Mouse (Mus musculus): ENCODE data around the gene 1700029I15Rik.

The 1700029I15Rik gene

GRCm38 (mm10) chr2:92381901-92382588, at the start of gene 1700029I15Rik:
Gene 1700029I15Rik, plus strand, starts transcription at chr2:92382538.
- DNase-seq (ENCODE audit: low spot score) = no peak

GRCm38 (mm10) chr2:92342418-92342817, 39.9 kb upstream of the 1700029I15Rik start:
- DNase-seq (ENCODE audit: low spot score) = no peak

GRCm38 (mm10) chr2:92347191-92347590, 35.1 kb upstream of the 1700029I15Rik start:
- no peak for DNase-seq (ENCODE audit: low spot score)

GRCm38 (mm10) chr2:92349589-92350425, 32.5 kb upstream of the 1700029I15Rik start:
- no peak for DNase-seq (ENCODE audit: low spot score)

- no peak for DNase-seq (ENCODE audit: low spot score)
Observed at GRCm38 (mm10) chr2:92350686-92351085, 31.7 kb upstream of the 1700029I15Rik start.

GRCm38 (mm10) chr2:92353402-92353801, 28.9 kb upstream of the 1700029I15Rik start:
- no peak for DNase-seq (ENCODE audit: low spot score)

- no peak for DNase-seq (ENCODE audit: low spot score)
Observed at GRCm38 (mm10) chr2:92354224-92354623, 28.1 kb upstream of the 1700029I15Rik start.

GRCm38 (mm10) chr2:92359301-92359700, 23.0 kb upstream of the 1700029I15Rik start:
- DNase-seq (ENCODE audit: low spot score) = no peak

- DNase-seq (ENCODE audit: low spot score) = no peak
Observed at GRCm38 (mm10) chr2:92360186-92360823, 22.0 kb upstream of the 1700029I15Rik start.

GRCm38 (mm10) chr2:92360893-92361292, 21.4 kb upstream of the 1700029I15Rik start:
- no peak for DNase-seq (ENCODE audit: low spot score)

GRCm38 (mm10) chr2:92361795-92362194, 20.5 kb upstream of the 1700029I15Rik start:
- DNase-seq (ENCODE audit: low spot score) = no peak

GRCm38 (mm10) chr2:92362571-92363228, 19.6 kb upstream of the 1700029I15Rik start:
- DNase-seq (ENCODE audit: low spot score) = no peak

GRCm38 (mm10) chr2:92364086-92364485, 18.3 kb upstream of the 1700029I15Rik start:
- DNase-seq (ENCODE audit: low spot score) = no peak

- DNase-seq (ENCODE audit: low spot score) = no peak
Observed at GRCm38 (mm10) chr2:92365568-92365967, 16.8 kb upstream of the 1700029I15Rik start.

- no peak for DNase-seq (ENCODE audit: low spot score)
Observed at GRCm38 (mm10) chr2:92367383-92368029, 14.8 kb upstream of the 1700029I15Rik start.

- DNase-seq (ENCODE audit: low spot score) = no peak
Observed at GRCm38 (mm10) chr2:92370375-92370774, 12.0 kb upstream of the 1700029I15Rik start.

- DNase-seq (ENCODE audit: low spot score) = peak; percentile 92
Observed at GRCm38 (mm10) chr2:92370821-92371805, 11.2 kb upstream of the 1700029I15Rik start.

GRCm38 (mm10) chr2:92371971-92372690, 10.2 kb upstream of the 1700029I15Rik start:
- DNase-seq (ENCODE audit: low spot score) = no peak

- peak; percentile 80 for DNase-seq (ENCODE audit: low spot score)
Observed at GRCm38 (mm10) chr2:92372767-92373436, 9.4 kb upstream of the 1700029I15Rik start.

All from urinary bladder, postnatal 14 days (tissue).